14 mouse cellular contexts compared by ENCODE assay signal in the genomic region with DNA sequence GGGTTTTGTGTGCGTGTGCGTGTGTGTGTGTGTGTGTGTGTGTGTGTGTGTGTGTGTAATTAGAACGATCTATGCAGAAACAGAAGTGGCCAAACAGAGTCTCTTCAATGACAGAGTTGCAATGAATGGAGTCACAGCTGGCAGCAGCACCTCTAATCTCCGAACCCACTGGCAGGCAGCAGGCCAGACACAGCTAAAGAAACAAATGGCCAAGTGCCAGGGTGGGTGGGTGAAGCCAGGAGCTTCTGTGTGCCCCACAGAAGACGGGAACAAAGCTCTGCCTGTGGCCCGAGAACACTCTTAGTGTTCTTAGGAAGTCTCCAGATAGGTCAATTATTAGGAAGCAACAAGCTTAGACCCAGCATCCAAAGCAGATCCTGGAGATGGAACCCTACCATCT. TPM values are rescaled to one million over a fixed set of nuclear protein-coding genes. Genes with fewer than 3 reads are reported as not detected.
DNase-seq lines count a peak whose midpoint lies in the region; ATAC-seq and TF ChIP-seq lines count a peak whose summit lies in the region.
"Had no signal": no experiment of that assay in that cellular context is flagged by ENCODE, and none has a peak within 500 bp of the region (broad histone marks: within the 10 kb centered on the region; RNA-seq: fewer than 3 reads in every experiment).

No protein-coding gene starts in this region.

- H3K36me3 ChIP-seq in hindbrain, postnatal 0 days (ENCODE audit: insufficient read depth, low read length), result no peaks in the 10 kb centered on the region
- H3K36me3 ChIP-seq in hindbrain, embryonic 10.5 days, result no peaks in the 10 kb centered on the region
- H3K36me3 ChIP-seq: stomach, embryonic 15.5 days had no signal

- peak; percentile 14 for DNase-seq in cerebellum, adult 9-10 months
- no peak for DNase-seq in cerebellum, adult 11 months
- peak; percentile 85 for DNase-seq in hindbrain, postnatal 0 days (ENCODE audit: low spot score)
- no peak for DNase-seq in hindbrain, embryonic 10.5 days (ENCODE audit: low spot score)
- peak; percentile 51 for DNase-seq in right cerebral cortex, adult 18-20 months
- no peak for DNase-seq in right cerebral cortex, postnatal 36 days (ENCODE audit: low spot score in 2 of 2)
- DNase-seq in gastrocnemius, adult 8-10 months (ENCODE audit: low spot score in 2 of 2), result no peak
- DNase-seq in spleen, postnatal 4 days (ENCODE audit: low spot score in 2 of 2), result no peak
- DNase-seq: adrenal gland, postnatal 10 days; gastrocnemius, postnatal 14 days; kidney, adult 18-20 months; liver had no signal

- no peak overlapping the region for H3K4me2 ChIP-seq in hindbrain, postnatal 0 days (ENCODE audit: low read depth, low read length)
- H3K4me2 ChIP-seq: heart, embryonic 11.5 days; stomach, embryonic 15.5 days had no signal

- H3K4me1 ChIP-seq in hindbrain, postnatal 0 days (ENCODE audit: insufficient read depth, low read length), result no peaks in the 10 kb centered on the region; the same call in 1 of the 2 replicates
- H3K4me1 ChIP-seq in hindbrain, embryonic 10.5 days (replicated peaks), result peaks cover 3% of the 10 kb centered on the region; the same call in 1 of the 2 replicates

- H3K27ac ChIP-seq in hindbrain, postnatal 0 days, result no peak overlapping the region
- H3K27ac ChIP-seq in hindbrain, embryonic 10.5 days, result no peak overlapping the region
- H3K27ac ChIP-seq: stomach, embryonic 15.5 days had no signal

- no peak overlapping the region for H3K4me3 ChIP-seq in hindbrain, postnatal 0 days (ENCODE audit: low read length)
- H3K4me3 ChIP-seq in hindbrain, embryonic 10.5 days, result no peak overlapping the region
- H3K4me3 ChIP-seq: stomach, embryonic 15.5 days had no signal

- H3K27me3 ChIP-seq in hindbrain, postnatal 0 days (ENCODE audit: insufficient read depth, low read length), result no peaks in the 10 kb centered on the region
- peaks cover 8% of the 10 kb centered on the region for H3K27me3 ChIP-seq in hindbrain, embryonic 10.5 days (ENCODE audit: insufficient read depth, poor library complexity, severe bottlenecking)
- H3K27me3 ChIP-seq: stomach, embryonic 15.5 days had no signal

- no peak overlapping the region for H3K9ac ChIP-seq in hindbrain, postnatal 0 days (replicated peaks; ENCODE audit: low read length)
- H3K9ac ChIP-seq: stomach, embryonic 15.5 days had no signal

- ATAC-seq in hindbrain, postnatal 0 days, result peak; percentile 46; the same call in 1 of the 2 replicates

- TF ChIP-seq CTCF in hindbrain, postnatal 0 days (IDR thresholded peaks at IDR 0.05; ENCODE audit: low read depth), result no peak

- no peaks in the 10 kb centered on the region for H3K9me3 ChIP-seq in hindbrain, postnatal 0 days (ENCODE audit: low read length)
- H3K9me3 ChIP-seq in hindbrain, embryonic 10.5 days, result no peaks in the 10 kb centered on the region
- H3K9me3 ChIP-seq: stomach, embryonic 15.5 days had no signal

- WGBS in hindbrain, postnatal 0 days, result 29% methylated on average over 6 of the region's 6 CpGs
- WGBS in hindbrain, embryonic 10.5 days, result 74% methylated on average over 6 of the region's 6 CpGs

RNA-seq across cellular contexts. Expression of a gene that starts 6.2 kb away (rescaled TPM):
- total RNA-seq in hindbrain, postnatal 0 days (2014; rRNA removed), result 35.5 and 40.1 TPM in 2 replicates
- 51.8 and 59.8 TPM in 2 replicates for polyA plus RNA-seq in hindbrain, postnatal 0 days (2015; fragmentation: Nextera tagmentation; extraction: Ambion mirVana)
- 11.7 and 11.8 TPM in 2 replicates for polyA plus RNA-seq in hindbrain, embryonic 10.5 days (2016; fragmentation: Nextera tagmentation; extraction: Ambion mirVana)
- total RNA-seq in gastrocnemius, adult 8-10 months (2022), result 10 to 100 TPM; 28.4 to 36.5 (median 35.2) TPM

Comparison
In these comparisons a context has a peak if more than half of its experiments do, and no peak if none do; other contexts are left out.
1. DNase-seq: peak in cerebellum, adult 9-10 months (single experiment), hindbrain, postnatal 0 days (single experiment) and right cerebral cortex, adult 18-20 months (single experiment); none in cerebellum, adult 11 months (single experiment), hindbrain, embryonic 10.5 days (single experiment), right cerebral cortex, postnatal 36 days (0 of 2), gastrocnemius, adult 8-10 months (0 of 2) and spleen, postnatal 4 days (0 of 2).